Mouse (Mus musculus) megakaryocyte progenitor cell, adult 5-6 weeks (primary cell): ENCODE results near the gene Dusp6. TPM values are rescaled to one million over a fixed set of nuclear protein-coding genes. Genes with fewer than 3 reads are reported as not detected.

Experiments used
- ATAC-seq: replicated peaks from 2 replicates; pipeline ENCODE4 v1.8.0; 2016; ENCODE audit warnings: mild to moderate bottlenecking, moderate TSS enrichment, inconsistent platforms; ENCODE audit not compliant: poor library complexity
- total RNA-seq, 2 experiments: library from RNA; stranded (forward) in 1 of 2; stranded (reverse) in 1 of 2; fragments of 157-497, 149-512 nt in 1 of 2; fragments of 200-1000 nt in 1 of 2; gene quantifications; 2 replicates each; pipeline versions ENCODE4 v1.2.3 to v1.2.4; 2015 to 2017

The Dusp6 gene
- total RNA-seq, 2 experiments from 2014 or later = 19.9 to 24.7 TPM

- ATAC-seq = no peak
These were observed 54.0 kb downstream of the Dusp6 start for GRCm38 (mm10) chr10:99317057-99317456.

Other genes starting within 250 kb of the Dusp6 start
- gene Poc1b, start 156.2 kb upstream of the Dusp6 start, total RNA-seq (2015) = 32.8 and 41.8 TPM in 2 replicates
- gene Poc1b, start 156.2 kb upstream of the Dusp6 start, total RNA-seq (2017) = 10.6 and 12.0 TPM in 2 replicates
- gene Galnt4, start 155.1 kb upstream of the Dusp6 start, total RNA-seq (2015) = 8.5 and 10.8 TPM in 2 replicates
- 9.9 and 11.8 TPM in 2 replicates for gene Galnt4, start 155.1 kb upstream of the Dusp6 start, total RNA-seq (2017)
- gene Phxr2, start 136.9 kb upstream of the Dusp6 start, total RNA-seq (2015) = not detected in 2 replicates
- gene Phxr2, start 136.9 kb upstream of the Dusp6 start, total RNA-seq (2017) = not detected in 2 replicates